Mouse (Mus musculus): Measurements from ENCODE around the gene Tpo. TPM values are rescaled to one million over a fixed set of nuclear protein-coding genes. Genes with fewer than 3 reads are reported as not detected.

Gene Tpo
- polyA plus RNA-seq, 1 experiment from 2014 or later: 0.18 TPM

DNA sequence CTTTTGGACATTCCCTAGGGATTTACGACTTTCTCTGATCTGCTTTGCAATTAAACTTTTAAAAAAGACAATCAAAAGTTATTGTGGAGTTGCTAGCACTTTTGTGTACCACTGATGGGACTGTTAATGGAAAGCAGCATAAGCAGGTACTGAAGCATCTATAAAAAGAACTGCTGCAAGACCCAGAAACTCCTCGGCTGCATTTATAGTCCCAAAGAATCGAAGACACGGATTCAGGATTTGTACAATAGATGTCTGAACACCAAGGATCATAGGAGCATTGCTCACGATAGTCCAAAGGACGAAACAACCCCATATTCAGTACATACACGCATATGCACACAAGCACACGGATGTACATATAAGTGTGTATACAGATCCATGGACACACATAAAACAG, 27.4 kb upstream of the Tpo start:
- no peaks in the 10 kb centered on the region for H3K36me3 ChIP-seq (ENCODE audit: control insufficient read depth, insufficient read depth)
- no peaks in the 10 kb centered on the region for H3K9me3 ChIP-seq (ENCODE audit: control insufficient read depth, low read length)
- 91% methylated on average over 8 of the region's 8 CpGs for WGBS
- no peak for ATAC-seq
- H3K4me2 ChIP-seq (ENCODE audit: low read length): no peak overlapping the region
- H3K4me1 ChIP-seq (replicated peaks; ENCODE audit: control insufficient read depth, insufficient read depth, low read length): no peaks in the 10 kb centered on the region
- no peak overlapping the region for H3K27ac ChIP-seq (ENCODE audit: low read length)
- no peaks in the 10 kb centered on the region for H3K27me3 ChIP-seq (replicated peaks; ENCODE audit: control insufficient read depth, insufficient read depth, low read length)
- H3K4me3 ChIP-seq (replicated peaks; ENCODE audit: low read length): no peak overlapping the region
- H3K9ac ChIP-seq (replicated peaks; ENCODE audit: low read depth, low read length): no peak overlapping the region

DNA sequence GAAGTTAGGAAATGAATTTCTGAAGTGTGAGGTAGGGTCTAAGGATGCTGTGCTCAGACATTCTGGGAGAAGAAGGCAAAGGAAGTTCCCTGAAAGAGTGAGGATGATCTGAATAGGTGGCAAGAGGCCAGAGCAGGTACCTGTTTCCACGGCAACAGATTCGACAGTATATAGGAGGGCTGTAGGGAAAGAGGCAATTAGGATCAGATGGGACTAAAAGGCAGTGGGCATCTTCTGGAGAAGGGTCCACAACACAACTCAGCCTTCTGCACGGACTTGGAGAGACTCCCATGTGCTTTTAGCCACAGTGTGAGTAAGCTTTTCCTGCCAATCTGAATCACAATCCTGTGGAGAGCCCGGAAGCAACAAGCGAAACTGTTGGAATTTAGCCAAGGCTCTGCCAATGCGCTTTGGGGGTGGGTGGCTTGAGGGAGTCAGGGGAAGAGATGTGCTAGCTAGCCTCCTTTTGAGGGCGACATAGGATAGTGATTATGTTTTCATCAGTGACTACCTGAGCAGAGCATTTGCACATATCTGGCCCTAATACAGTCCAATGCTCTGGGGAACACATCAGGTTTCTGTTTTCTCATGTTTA, 21.8 kb upstream of the Tpo start:
- Histone ChIP-seq H3K9me3 (ENCODE audit: control insufficient read depth, low read length) (no peaks in the 10 kb centered on the region), H3K4me2 (ENCODE audit: low read length) (no peak overlapping the region), H3K36me3 (ENCODE audit: control insufficient read depth, insufficient read depth) (no peaks in the 10 kb centered on the region), H3K27ac (ENCODE audit: low read length) (no peak overlapping the region), H3K4me3 (replicated peaks; ENCODE audit: low read length) (no peak overlapping the region), H3K27me3 (replicated peaks; ENCODE audit: control insufficient read depth, insufficient read depth, low read length) (no peaks in the 10 kb centered on the region), H3K9ac (replicated peaks; ENCODE audit: low read depth, low read length) (no peak overlapping the region), H3K4me1 (replicated peaks; ENCODE audit: control insufficient read depth, insufficient read depth, low read length) (peaks cover 4% of the 10 kb centered on the region; the same call in 1 of the 2 replicates)
- WGBS: 33% methylated on average over 7 of the region's 7 CpGs
- 0 out of 2 replicates have a peak, but pooled peaks have one; percentile 52 for ATAC-seq

DNA sequence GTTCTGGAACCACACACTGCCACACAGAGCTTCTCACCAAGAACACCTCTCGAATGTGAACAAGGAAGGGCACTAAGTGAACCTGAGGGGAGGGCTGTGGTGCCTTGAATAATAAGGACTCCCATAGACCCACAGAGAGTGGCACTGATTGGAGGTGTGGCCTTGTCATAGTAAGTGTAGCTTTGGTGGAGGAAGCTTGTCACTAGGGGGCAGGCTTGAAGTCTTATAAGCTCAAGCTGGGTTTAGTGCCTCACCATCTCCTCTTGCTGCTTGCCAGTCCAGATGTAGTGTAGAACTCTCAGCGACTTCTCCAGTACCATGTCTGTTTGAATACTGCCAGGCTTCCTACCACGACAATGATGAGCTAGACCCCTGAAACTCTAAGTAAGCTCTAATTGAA, 9.7 kb upstream of the Tpo start:
- Histone ChIP-seq H3K4me1 (replicated peaks; ENCODE audit: control insufficient read depth, insufficient read depth, low read length) (no peaks in the 10 kb centered on the region), H3K9ac (replicated peaks; ENCODE audit: low read depth, low read length) (no peak overlapping the region), H3K9me3 (ENCODE audit: control insufficient read depth, low read length) (no peaks in the 10 kb centered on the region), H3K4me3 (replicated peaks; ENCODE audit: low read length) (no peak overlapping the region), H3K4me2 (ENCODE audit: low read length) (no peak overlapping the region), H3K27ac (ENCODE audit: low read length) (no peak overlapping the region), H3K36me3 (ENCODE audit: control insufficient read depth, insufficient read depth) (no peaks in the 10 kb centered on the region), H3K27me3 (replicated peaks; ENCODE audit: control insufficient read depth, insufficient read depth, low read length) (no peaks in the 10 kb centered on the region)
- WGBS: 67% methylated on average over 3 of the region's 3 CpGs
- no peak for ATAC-seq

DNA sequence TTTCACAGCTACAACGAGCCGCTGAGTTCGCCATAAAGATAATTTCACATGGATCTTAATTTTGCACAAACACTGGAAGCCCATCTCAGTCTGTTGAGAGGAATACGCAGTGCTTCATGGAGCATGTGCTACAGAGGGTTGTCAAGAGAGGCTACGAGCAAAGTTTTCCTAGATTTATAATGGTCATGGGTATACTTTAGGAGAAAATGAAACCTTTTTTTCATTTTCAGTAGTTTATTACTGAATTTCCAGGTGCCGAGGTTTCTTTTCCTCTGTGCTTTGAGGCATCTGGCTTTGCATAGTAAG, 3.1 kb downstream of the Tpo start:
- Histone ChIP-seq H3K27ac (ENCODE audit: low read length) (peak overlapping the region; percentile 81), H3K4me2 (ENCODE audit: low read length) (peak overlapping the region; percentile 33)
- ATAC-seq: no peak; the same call in 1 of the 2 replicates

DNA sequence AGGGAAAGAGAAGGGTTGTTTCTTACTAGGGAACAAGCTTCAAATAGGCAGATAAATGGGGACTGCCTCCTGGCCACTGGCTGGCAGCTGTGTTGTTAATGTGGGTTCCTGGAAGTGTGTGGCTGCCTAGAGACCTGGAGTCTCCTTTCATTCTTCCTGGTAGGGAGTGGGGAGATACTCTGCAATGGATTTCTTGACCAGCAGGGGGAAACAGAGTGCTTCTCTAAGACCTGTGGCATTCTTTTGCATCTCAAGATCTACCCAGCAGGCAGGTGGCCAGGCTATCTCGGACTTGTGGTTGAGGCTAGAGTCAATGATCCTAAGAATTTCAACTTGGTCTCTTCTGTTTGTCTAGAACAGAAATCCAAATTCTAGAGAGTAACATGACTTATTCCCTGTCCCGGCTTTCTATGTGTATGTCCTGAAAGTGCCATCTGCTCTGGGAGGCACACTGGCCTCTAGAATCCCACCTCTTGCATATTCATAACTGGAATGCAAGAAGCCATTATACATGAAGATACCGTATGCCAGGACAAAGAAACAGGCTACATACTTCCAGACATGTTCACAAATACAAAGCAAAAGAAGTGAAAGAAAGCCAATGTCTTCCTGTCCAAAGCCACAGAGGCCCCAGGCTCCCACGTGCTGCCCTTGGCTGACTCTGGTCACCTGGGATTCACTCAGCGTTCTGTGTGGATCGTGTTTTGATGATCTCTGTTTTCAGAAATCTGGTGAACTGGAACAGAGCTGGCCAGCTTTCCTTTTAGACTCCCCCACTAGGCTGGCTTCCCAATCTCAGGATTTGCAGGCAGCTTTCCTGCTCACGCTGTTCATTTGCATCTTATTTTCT, 3.6 kb downstream of the Tpo start:
- H3K4me1 ChIP-seq (replicated peaks; ENCODE audit: control insufficient read depth, insufficient read depth, low read length): peaks cover 11% of the 10 kb centered on the region
- 33% methylated on average over 7 of the region's 7 CpGs for WGBS
- H3K36me3 ChIP-seq (ENCODE audit: control insufficient read depth, insufficient read depth): no peaks in the 10 kb centered on the region
- H3K4me3 ChIP-seq (replicated peaks; ENCODE audit: low read length): no peak overlapping the region
- H3K27me3 ChIP-seq (replicated peaks; ENCODE audit: control insufficient read depth, insufficient read depth, low read length): no peaks in the 10 kb centered on the region
- 0 out of 2 replicates have a peak overlapping the region, but pooled peaks have one; percentile 26 for H3K9ac ChIP-seq (replicated peaks; ENCODE audit: low read depth, low read length)
- no peaks in the 10 kb centered on the region for H3K9me3 ChIP-seq (ENCODE audit: control insufficient read depth, low read length)
- H3K27ac ChIP-seq (ENCODE audit: low read length): peak overlapping the region; percentile 81
- peak overlapping the region; percentile 33 for H3K4me2 ChIP-seq (ENCODE audit: low read length)
- peak; percentile 84 for ATAC-seq

More for the DNA sequence above, 3.1 kb downstream of the Tpo start:
- Histone ChIP-seq H3K36me3 (ENCODE audit: control insufficient read depth, insufficient read depth) (no peaks in the 10 kb centered on the region), H3K9me3 (ENCODE audit: control insufficient read depth, low read length) (no peaks in the 10 kb centered on the region), H3K27me3 (replicated peaks; ENCODE audit: control insufficient read depth, insufficient read depth, low read length) (no peaks in the 10 kb centered on the region), H3K4me1 (replicated peaks; ENCODE audit: control insufficient read depth, insufficient read depth, low read length) (peaks cover 11% of the 10 kb centered on the region), H3K9ac (replicated peaks; ENCODE audit: low read depth, low read length) (no peak overlapping the region), H3K4me3 (replicated peaks; ENCODE audit: low read length) (no peak overlapping the region)
- 39% methylated on average over 6 of the region's 6 CpGs for WGBS

DNA sequence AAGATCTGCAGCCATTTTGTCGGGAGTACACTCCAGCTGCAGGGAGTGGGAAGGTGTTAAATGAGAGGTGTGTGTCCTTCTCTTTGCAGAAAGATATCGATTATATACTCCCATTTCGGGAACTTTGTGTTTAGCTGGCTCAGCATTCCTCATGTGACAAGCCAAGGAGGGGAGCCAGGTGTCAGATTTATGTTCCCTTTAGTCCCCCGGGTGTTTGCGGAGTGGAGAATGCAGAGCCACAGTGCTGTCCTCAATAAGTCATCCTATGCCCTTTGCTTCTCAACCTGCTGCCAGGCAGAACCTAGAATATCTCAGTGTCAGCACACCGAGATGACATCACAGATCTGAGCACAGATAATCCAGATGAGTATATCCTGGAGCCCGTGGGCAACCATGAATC, 10.1 kb downstream of the Tpo start:
- H3K9ac ChIP-seq (replicated peaks; ENCODE audit: low read depth, low read length): no peak overlapping the region
- WGBS: 88% methylated on average over 7 of the region's 7 CpGs
- no peak overlapping the region for H3K4me2 ChIP-seq (ENCODE audit: low read length)

DNA sequence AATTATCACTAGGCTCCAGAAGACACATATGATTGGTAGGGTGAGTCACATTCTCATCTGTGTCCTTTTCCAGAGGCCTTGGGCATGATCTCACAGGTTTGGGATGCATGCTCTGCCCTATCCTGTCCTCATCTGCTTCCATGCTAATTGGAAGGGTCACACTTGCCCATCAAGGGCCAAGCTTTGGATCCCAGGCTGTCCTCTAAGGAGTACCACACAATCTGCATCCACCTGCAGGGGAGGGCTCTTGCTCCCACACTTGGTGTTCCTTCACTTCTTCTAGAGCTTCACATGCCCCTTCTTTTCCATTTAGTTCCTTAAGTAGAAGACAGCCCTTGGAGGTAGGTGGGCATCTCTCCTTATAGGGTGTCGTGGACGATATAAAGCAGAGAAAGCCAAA, 20.2 kb downstream of the Tpo start:
- 88% methylated on average over 2 of the region's 2 CpGs for WGBS
- H3K27ac ChIP-seq (ENCODE audit: low read length): no peak overlapping the region
- ATAC-seq: no peak
- no peaks in the 10 kb centered on the region for H3K36me3 ChIP-seq (ENCODE audit: control insufficient read depth, insufficient read depth)
- H3K27me3 ChIP-seq (replicated peaks; ENCODE audit: control insufficient read depth, insufficient read depth, low read length): no peaks in the 10 kb centered on the region
- H3K4me2 ChIP-seq (ENCODE audit: low read length): no peak overlapping the region
- peaks cover 7% of the 10 kb centered on the region; the same call in 1 of the 2 replicates for H3K4me1 ChIP-seq (replicated peaks; ENCODE audit: control insufficient read depth, insufficient read depth, low read length)
- no peaks in the 10 kb centered on the region for H3K9me3 ChIP-seq (ENCODE audit: control insufficient read depth, low read length)
- H3K4me3 ChIP-seq (replicated peaks; ENCODE audit: low read length): no peak overlapping the region
- H3K9ac ChIP-seq (replicated peaks; ENCODE audit: low read depth, low read length): no peak overlapping the region

More for the DNA sequence above, 10.1 kb downstream of the Tpo start:
- Histone ChIP-seq H3K4me1 (replicated peaks; ENCODE audit: control insufficient read depth, insufficient read depth, low read length) (no peaks in the 10 kb centered on the region), H3K36me3 (ENCODE audit: control insufficient read depth, insufficient read depth) (no peaks in the 10 kb centered on the region), H3K27ac (ENCODE audit: low read length) (no peak overlapping the region), H3K4me3 (replicated peaks; ENCODE audit: low read length) (no peak overlapping the region), H3K27me3 (replicated peaks; ENCODE audit: control insufficient read depth, insufficient read depth, low read length) (no peaks in the 10 kb centered on the region), H3K9me3 (ENCODE audit: control insufficient read depth, low read length) (no peaks in the 10 kb centered on the region)
- ATAC-seq: no peak

DNA sequence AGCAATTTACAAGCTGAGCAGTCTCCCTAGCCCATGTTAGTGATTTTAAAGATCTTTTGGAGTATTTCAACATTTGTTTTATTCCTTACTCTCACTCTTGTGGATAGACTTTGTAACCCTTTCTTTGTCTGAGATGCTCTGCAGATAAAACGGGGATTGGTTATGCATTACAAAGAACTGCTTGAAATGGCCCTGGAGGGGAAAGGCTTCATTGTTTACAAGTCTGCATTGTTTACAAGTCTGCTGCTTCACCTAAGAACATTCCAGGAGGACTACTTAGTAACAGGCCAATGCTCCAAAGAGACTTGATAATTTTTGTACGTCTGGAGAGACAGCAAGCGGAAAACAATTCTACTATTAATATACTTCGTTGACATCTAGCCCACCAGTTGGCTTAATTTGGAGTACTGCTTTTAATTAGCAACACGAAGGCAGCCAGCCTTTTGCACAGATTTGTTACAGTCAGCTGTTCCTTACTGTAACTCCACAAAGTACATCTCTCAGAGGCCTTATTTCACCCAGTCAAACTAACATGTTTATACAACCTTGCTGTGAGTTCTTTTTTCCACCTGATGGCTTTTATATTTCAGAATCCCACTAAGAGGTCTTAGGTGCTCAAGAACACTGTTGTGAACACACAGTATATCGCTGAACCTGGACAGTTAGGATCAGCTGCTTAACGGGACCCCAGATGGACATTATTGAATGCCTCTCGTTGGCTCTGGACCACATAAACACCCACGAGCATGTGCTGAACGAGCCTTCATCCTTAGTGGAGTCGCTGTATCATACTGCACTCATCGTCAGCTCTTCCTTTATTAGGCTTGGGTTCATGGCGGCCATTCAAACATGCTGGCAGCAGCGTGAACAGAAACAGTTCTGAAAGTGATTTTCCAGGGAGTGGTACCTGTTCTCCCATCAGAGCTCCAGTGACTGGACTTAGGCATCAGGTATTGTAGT, 22.5 kb downstream of the Tpo start:
- Histone ChIP-seq H3K9me3 (ENCODE audit: control insufficient read depth, low read length) (no peaks in the 10 kb centered on the region), H3K4me1 (replicated peaks; ENCODE audit: control insufficient read depth, insufficient read depth, low read length) (peaks cover 7% of the 10 kb centered on the region; the same call in 1 of the 2 replicates), H3K9ac (replicated peaks; ENCODE audit: low read depth, low read length) (no peak overlapping the region), H3K36me3 (ENCODE audit: control insufficient read depth, insufficient read depth) (no peaks in the 10 kb centered on the region), H3K4me2 (ENCODE audit: low read length) (no peak overlapping the region), H3K27ac (ENCODE audit: low read length) (no peak overlapping the region), H3K27me3 (replicated peaks; ENCODE audit: control insufficient read depth, insufficient read depth, low read length) (no peaks in the 10 kb centered on the region), H3K4me3 (replicated peaks; ENCODE audit: low read length) (no peak overlapping the region)
- WGBS: 54% methylated on average over 14 of the region's 14 CpGs
- ATAC-seq: no peak

Data from forebrain, embryonic 16.5 days (tissue).